ENCODE assay signal across 10 mouse cellular contexts in the genomic region with DNA sequence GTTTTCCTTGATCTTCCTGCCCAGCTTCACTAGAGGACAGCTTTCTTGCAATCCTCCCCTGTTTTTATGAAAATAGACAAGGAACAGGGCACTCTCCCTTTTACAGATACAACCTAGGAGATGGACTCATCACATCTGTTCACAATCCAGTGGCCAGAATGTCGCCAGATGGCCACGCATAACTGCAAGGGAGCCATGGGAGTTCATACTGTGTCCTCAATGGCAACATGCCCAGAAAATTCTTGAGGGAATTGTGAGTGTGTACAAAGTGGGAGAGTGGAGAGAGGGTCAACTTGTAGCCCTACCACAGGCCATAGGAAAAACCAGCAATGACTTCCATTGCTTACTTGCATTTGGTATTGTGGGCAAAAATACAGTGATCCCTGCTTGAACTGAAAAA.
DNase-seq lines count a peak whose midpoint lies in the region; ATAC-seq lines count a peak whose summit lies in the region.
"Had no signal": no experiment of that assay in that cellular context is flagged by ENCODE, and none has a peak within 500 bp of the region (broad histone marks: within the 10 kb centered on the region; RNA-seq: fewer than 3 reads in every experiment).

No protein-coding gene starts in this region.

- H3K27ac ChIP-seq in hindbrain, embryonic 14.5 days, result no peak overlapping the region
- no peak overlapping the region for H3K27ac ChIP-seq in hindbrain, embryonic 12.5 days
- no peak overlapping the region for H3K27ac ChIP-seq in intestine, embryonic 15.5 days
- H3K27ac ChIP-seq: forebrain, embryonic 12.5 days had no signal

- no peak for ATAC-seq in hindbrain, embryonic 14.5 days (ENCODE audit: low FRiP score)
- ATAC-seq in hindbrain, embryonic 12.5 days (ENCODE audit: low FRiP score), result no peak
- ATAC-seq in intestine, embryonic 15.5 days, result no peak
- ATAC-seq in erythroblast, adult 5-6 weeks (replicated peaks; ENCODE audit: low FRiP score, poor library complexity, severe bottlenecking), result no peak

- H3K4me1 ChIP-seq in hindbrain, embryonic 14.5 days (replicated peaks; ENCODE audit: control insufficient read depth, insufficient read depth, low read length), result no peaks in the 10 kb centered on the region
- H3K4me1 ChIP-seq in hindbrain, embryonic 12.5 days, result no peaks in the 10 kb centered on the region
- H3K4me1 ChIP-seq in intestine, embryonic 15.5 days (replicated peaks), result 0 out of 2 replicates have a peak, but pooled peaks cover 3% of the 10 kb centered on the region
- H3K4me1 ChIP-seq: forebrain, embryonic 12.5 days had no signal

- no peaks in the 10 kb centered on the region for H3K27me3 ChIP-seq in hindbrain, embryonic 14.5 days (ENCODE audit: control insufficient read depth, insufficient read depth, low read length)
- no peaks in the 10 kb centered on the region for H3K27me3 ChIP-seq in hindbrain, embryonic 12.5 days
- H3K27me3 ChIP-seq in intestine, embryonic 15.5 days (replicated peaks), result no peaks in the 10 kb centered on the region
- H3K27me3 ChIP-seq: forebrain, embryonic 12.5 days had no signal

- no peak overlapping the region for H3K4me3 ChIP-seq in hindbrain, embryonic 14.5 days (replicated peaks; ENCODE audit: low read length)
- H3K4me3 ChIP-seq in hindbrain, embryonic 12.5 days, result no peak overlapping the region
- H3K4me3 ChIP-seq in intestine, embryonic 15.5 days (replicated peaks), result no peak overlapping the region
- H3K4me3 ChIP-seq: forebrain, embryonic 12.5 days had no signal

- H3K9me3 ChIP-seq in hindbrain, embryonic 14.5 days (ENCODE audit: control insufficient read depth, low read length), result no peaks in the 10 kb centered on the region
- no peaks in the 10 kb centered on the region; the same call in 1 of the 2 replicates for H3K9me3 ChIP-seq in hindbrain, embryonic 12.5 days (replicated peaks)
- no peaks in the 10 kb centered on the region for H3K9me3 ChIP-seq in intestine, embryonic 15.5 days
- H3K9me3 ChIP-seq: forebrain, embryonic 12.5 days had no signal

- no peak overlapping the region for H3K4me2 ChIP-seq in hindbrain, embryonic 14.5 days (replicated peaks)
- H3K4me2 ChIP-seq in hindbrain, embryonic 12.5 days (replicated peaks), result no peak overlapping the region
- H3K4me2 ChIP-seq in intestine, embryonic 15.5 days (replicated peaks), result no peak overlapping the region
- H3K4me2 ChIP-seq: forebrain, embryonic 12.5 days had no signal

- no peak overlapping the region for H3K9ac ChIP-seq in hindbrain, embryonic 14.5 days
- no peak overlapping the region for H3K9ac ChIP-seq in hindbrain, embryonic 12.5 days
- no peak overlapping the region for H3K9ac ChIP-seq in intestine, embryonic 15.5 days
- H3K9ac ChIP-seq: forebrain, embryonic 12.5 days had no signal

- no peaks in the 10 kb centered on the region for H3K36me3 ChIP-seq in hindbrain, embryonic 14.5 days (replicated peaks; ENCODE audit: control insufficient read depth, insufficient read depth)
- H3K36me3 ChIP-seq in hindbrain, embryonic 12.5 days, result no peaks in the 10 kb centered on the region
- H3K36me3 ChIP-seq in intestine, embryonic 15.5 days, result no peaks in the 10 kb centered on the region
- H3K36me3 ChIP-seq: forebrain, embryonic 12.5 days had no signal

- 71% methylated on average over 2 of the region's 2 CpGs for WGBS in hindbrain, embryonic 14.5 days
- WGBS in hindbrain, embryonic 12.5 days, result 77% methylated on average over 2 of the region's 2 CpGs
- 70% methylated on average over 2 of the region's 2 CpGs for WGBS in intestine, embryonic 15.5 days

- peak; percentile 38 for DNase-seq in hindbrain, embryonic 14.5 days (ENCODE audit: low spot score)
- DNase-seq in ovary, postnatal 14 days (ENCODE audit: low spot score), result peak; percentile 39
- no peak for DNase-seq in ovary, postnatal 36 days (ENCODE audit: low spot score)
- peak; percentile 70 for DNase-seq in heart, adult 8-10 months (ENCODE audit: low spot score)
- no peak for DNase-seq in embryo, embryonic 9.5 days (ENCODE audit: extremely low spot score)
- DNase-seq: right cerebral cortex, adult 18-20 months had no signal

Comparison
In these comparisons a context has a peak if more than half of its experiments do, and no peak if none do; other contexts are left out.
1. DNase-seq: peak in hindbrain, embryonic 14.5 days (single experiment), ovary, postnatal 14 days (single experiment) and heart, adult 8-10 months (single experiment); none in ovary, postnatal 36 days (single experiment) and embryo, embryonic 9.5 days (single experiment).